Mouse (Mus musculus): ENCODE data around the gene Hist1h4f. TPM values are rescaled to one million over a fixed set of nuclear protein-coding genes. Genes with fewer than 3 reads are reported as not detected.
A peak's percentile ranks its signal among the peaks of the same experiment; 100 is the strongest.
"Not testable (repeated sequence)": the region's sequence is repeated elsewhere in the genome, so short reads cannot be mapped to it uniquely, and the experiment has no call there.

Hist1h4f gene
- polyA plus RNA-seq, 1 experiment from 2014 or later: not detected

GRCm38 (mm10) chr13:23537006-23537710 is 14.3 kb downstream of the Hist1h4f start:
- DNase-seq (ENCODE audit: low spot score) (no peak), ATAC-seq (no peak)
- WGBS: 53% methylated on average over 3 of the region's 3 CpGs
- H3K36me3 ChIP-seq (ENCODE audit: insufficient read depth, low read length): no peaks in the 10 kb centered on the region
- no peak overlapping the region for H3K9ac ChIP-seq (replicated peaks; ENCODE audit: low read depth)
- no peaks in the 10 kb centered on the region for H3K9me3 ChIP-seq (ENCODE audit: low read length)
- TF ChIP-seq CTCF (IDR thresholded peaks at IDR 0.05): no peak
- H3K27ac ChIP-seq (ENCODE audit: low read length): no peak overlapping the region
- H3K4me2 ChIP-seq (replicated peaks; ENCODE audit: low read depth, low read length): no peak overlapping the region
- no peak overlapping the region for H3K4me3 ChIP-seq (ENCODE audit: low read depth, low read length)
- H3K4me1 ChIP-seq (ENCODE audit: insufficient read depth, low read depth, low read length): peaks cover 18% of the 10 kb centered on the region; the same call in 1 of the 2 replicates
- no peaks in the 10 kb centered on the region for H3K27me3 ChIP-seq (replicated peaks; ENCODE audit: insufficient read depth, low read length)

GRCm38 (mm10) chr13:23536076-23536822 is 15.2 kb downstream of the Hist1h4f start:
- DNase-seq (ENCODE audit: low spot score) (no peak), ATAC-seq (no peak)
- Histone ChIP-seq H3K27me3 (replicated peaks; ENCODE audit: insufficient read depth, low read length) (no peaks in the 10 kb centered on the region), H3K4me2 (replicated peaks; ENCODE audit: low read depth, low read length) (no peak overlapping the region; the same call in 1 of the 2 replicates), H3K4me1 (ENCODE audit: insufficient read depth, low read depth, low read length) (peaks cover 21% of the 10 kb centered on the region; the same call in 1 of the 2 replicates), H3K36me3 (ENCODE audit: insufficient read depth, low read length) (no peaks in the 10 kb centered on the region), H3K9me3 (ENCODE audit: low read length) (no peaks in the 10 kb centered on the region), H3K9ac (replicated peaks; ENCODE audit: low read depth) (no peak overlapping the region; the same call in 1 of the 2 replicates), H3K27ac (ENCODE audit: low read length) (no peak overlapping the region), H3K4me3 (ENCODE audit: low read depth, low read length) (no peak overlapping the region)
- WGBS: 8% methylated on average over 7 of the region's 7 CpGs
- no peak for TF ChIP-seq CTCF (IDR thresholded peaks at IDR 0.05)
- no peak for TF ChIP-seq EP300 (IDR thresholded peaks at IDR 0.05)

GRCm38 (mm10) chr13:23535137-23536075 is 16.0 kb downstream of the Hist1h4f start, which contains the start of gene Hist1h3g:
Gene Hist1h3g (plus strand): TSS chr13:23535422.
- peak within 1 kb of the TSS; percentile 41 for H3K4me3 ChIP-seq (ENCODE audit: low read depth, low read length)
- ATAC-seq: peak; percentile 73
- under 1% methylated on average over 45 of the region's 62 CpGs for WGBS
- DNase-seq (ENCODE audit: low spot score): peak; percentile 97
- H3K27me3 ChIP-seq (replicated peaks; ENCODE audit: insufficient read depth, low read length); H3K36me3 ChIP-seq (ENCODE audit: insufficient read depth, low read length); H3K9me3 ChIP-seq (ENCODE audit: low read length); H3K9ac ChIP-seq (replicated peaks; ENCODE audit: low read depth): not testable (repeated sequence)
- H3K4me1 ChIP-seq (ENCODE audit: insufficient read depth, low read depth, low read length): peaks cover 21% of the 10 kb centered on the region; the same call in 1 of the 2 replicates
- peak within 1 kb of the TSS; percentile 76 for H3K4me2 ChIP-seq (replicated peaks; ENCODE audit: low read depth, low read length)
- peak within 1 kb of the TSS; percentile 3; the same call in 1 of the 2 replicates for H3K27ac ChIP-seq (ENCODE audit: low read length)

- no peaks in the 10 kb centered on the region for H3K9me3 ChIP-seq (ENCODE audit: low read length)
- peaks cover 21% of the 10 kb centered on the region; the same call in 1 of the 2 replicates for H3K4me1 ChIP-seq (ENCODE audit: insufficient read depth, low read depth, low read length)
- H3K4me2 ChIP-seq (replicated peaks; ENCODE audit: low read depth, low read length): peak overlapping the region; percentile 76
- no peak for ATAC-seq
- WGBS: under 1% methylated on average over 15 of the region's 15 CpGs
- H3K9ac ChIP-seq (replicated peaks; ENCODE audit: low read depth): no peak overlapping the region
- H3K4me3 ChIP-seq (ENCODE audit: low read depth, low read length): peak overlapping the region; percentile 41
- no peaks in the 10 kb centered on the region for H3K36me3 ChIP-seq (ENCODE audit: insufficient read depth, low read length)
- no peaks in the 10 kb centered on the region for H3K27me3 ChIP-seq (replicated peaks; ENCODE audit: insufficient read depth, low read length)
- TF ChIP-seq EP300 (IDR thresholded peaks at IDR 0.05) (no peak), CTCF (IDR thresholded peaks at IDR 0.05) (no peak)
- DNase-seq (ENCODE audit: low spot score): peak; percentile 63
- H3K27ac ChIP-seq (ENCODE audit: low read length): peak overlapping the region; percentile 3; the same call in 1 of the 2 replicates
These were observed 16.9 kb downstream of the Hist1h4f start for GRCm38 (mm10) chr13:23534368-23535131.

GRCm38 (mm10) chr13:23533560-23534367 is 17.7 kb downstream of the Hist1h4f start, which contains the start of gene Hist1h2af:
Gene Hist1h2af (plus strand): TSS chr13:23533906.
- ATAC-seq (peak; percentile 13; the same call in 1 of the 2 replicates), DNase-seq (ENCODE audit: low spot score) (peak; percentile 94)
- H3K9me3 ChIP-seq (ENCODE audit: low read length); H3K36me3 ChIP-seq (ENCODE audit: insufficient read depth, low read length); H3K9ac ChIP-seq (replicated peaks; ENCODE audit: low read depth); H3K27me3 ChIP-seq (replicated peaks; ENCODE audit: insufficient read depth, low read length): not testable (repeated sequence)
- peak within 1 kb of the TSS; percentile 76 for H3K4me2 ChIP-seq (replicated peaks; ENCODE audit: low read depth, low read length)
- H3K27ac ChIP-seq (ENCODE audit: low read length): peak within 1 kb of the TSS; percentile 71; the same call in 1 of the 2 replicates
- WGBS: 3% methylated on average over 24 of the region's 53 CpGs
- peak within 1 kb of the TSS; percentile 41 for H3K4me3 ChIP-seq (ENCODE audit: low read depth, low read length)
- peaks cover 21% of the 10 kb centered on the region; the same call in 1 of the 2 replicates for H3K4me1 ChIP-seq (ENCODE audit: insufficient read depth, low read depth, low read length)

All from lung, postnatal 0 days (tissue).